Mouse (Mus musculus) v-Abl transformed pro-B cells (cell line): ENCODE measurements around the gene St6galnac3.

ENCODE experiments used
- in situ Hi-C, 2 experiments: fragments of 400-800 bp; cut with MboI; formaldehyde crosslinking; loops; one replicate each; pipeline ENCODE4 v1.15.1; 2025; ENCODE audit not compliant: unreplicated experiment in 2 of 2

The St6galnac3 gene

GRCm38 (mm10) chr3:153260225-153260933 lies 464.6 kb downstream of the St6galnac3 start:
- in situ Hi-C loops = no loop called here

DNA sequence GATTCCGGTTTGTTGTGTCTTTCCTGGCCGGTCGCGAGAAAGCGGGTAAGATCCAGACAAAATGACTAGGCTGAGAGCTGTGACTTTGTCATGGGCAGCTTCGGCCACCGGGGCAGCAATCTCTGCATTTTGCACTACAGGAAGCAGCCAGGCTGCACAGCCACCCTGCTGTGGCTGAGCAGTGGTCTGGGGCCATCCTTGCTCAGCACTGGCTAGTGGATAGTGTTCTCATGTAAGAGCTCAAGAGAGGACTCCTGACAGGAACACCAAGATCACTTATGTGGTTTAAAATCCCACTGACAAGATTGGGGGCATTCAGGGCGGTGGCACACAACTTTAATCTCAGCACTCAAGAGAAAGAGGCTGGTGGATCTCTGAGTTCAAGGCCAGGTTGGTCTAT lies 469.1 kb downstream of the St6galnac3 start:
- in situ Hi-C loops = loop anchor here in 1 of 2 experiments (10.0 kb wide), 1 partner anchor 461 kb away; no protein-coding TSS in a partner anchor

GRCm38 (mm10) chr3:153251653-153252052 lies 473.3 kb downstream of the St6galnac3 start:
- in situ Hi-C loops = loop anchor here (5.0 to 10.0 kb wide), 2 partner anchors 457 to 469 kb away; no protein-coding TSS in a partner anchor

- in situ Hi-C loops = loop anchor here (5.0 to 10.0 kb wide), 2 partner anchors 456 to 468 kb away; no protein-coding TSS in a partner anchor
Observed at GRCm38 (mm10) chr3:153250598-153251257, 474.2 kb downstream of the St6galnac3 start.

DNA sequence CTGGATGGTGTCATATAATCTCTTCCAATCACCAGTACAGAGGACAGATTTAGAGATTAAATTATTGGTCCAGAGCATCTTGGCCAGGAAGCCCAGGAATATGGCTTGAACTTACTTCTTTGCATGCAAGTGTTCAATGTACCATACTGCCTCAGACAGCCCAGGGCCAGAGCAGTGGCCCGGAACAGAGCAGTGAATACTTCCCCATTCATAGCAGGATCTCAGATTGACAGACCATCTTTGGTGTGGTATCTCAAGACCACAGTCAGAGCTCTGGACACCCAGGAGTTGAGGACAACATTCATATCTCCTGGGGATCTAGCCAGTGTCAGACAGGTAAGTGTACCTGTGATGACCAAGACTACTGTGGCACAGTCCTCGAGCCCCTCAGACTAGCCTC lies 476.1 kb downstream of the St6galnac3 start:
- in situ Hi-C loops = no loop called here

- in situ Hi-C loops = no loop called here
Observed at GRCm38 (mm10) chr3:153248029-153248428, 476.9 kb downstream of the St6galnac3 start.

GRCm38 (mm10) chr3:153242524-153242923 lies 482.4 kb downstream of the St6galnac3 start:
- in situ Hi-C loops = no loop called here

- in situ Hi-C loops = no loop called here
Observed at GRCm38 (mm10) chr3:153241134-153241533, 483.8 kb downstream of the St6galnac3 start.

- in situ Hi-C loops = no loop called here
Observed at GRCm38 (mm10) chr3:153240366-153240765, 484.6 kb downstream of the St6galnac3 start.

- in situ Hi-C loops = no loop called here
Observed at GRCm38 (mm10) chr3:153238381-153238780, 486.6 kb downstream of the St6galnac3 start.

DNA sequence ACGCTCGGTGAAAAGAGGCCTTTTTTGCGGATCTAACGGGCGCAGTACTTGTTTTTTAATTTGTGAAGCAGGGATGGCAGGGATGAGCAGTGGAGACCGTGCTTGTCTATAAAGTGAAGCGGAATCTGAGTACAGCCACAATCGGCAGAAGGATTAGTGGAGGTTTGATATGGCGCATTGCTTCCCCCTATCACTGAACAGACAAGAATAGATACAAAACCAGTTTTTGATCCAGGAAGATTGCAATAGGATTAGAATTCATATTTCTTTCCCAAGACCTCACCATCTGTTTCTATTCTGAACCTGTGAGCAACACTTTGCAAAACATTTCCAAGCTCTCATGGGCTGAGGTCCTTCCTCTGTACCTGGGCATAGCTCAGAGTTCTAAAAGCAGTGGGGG lies 488.7 kb downstream of the St6galnac3 start:
- in situ Hi-C loops = no loop called here

DNA sequence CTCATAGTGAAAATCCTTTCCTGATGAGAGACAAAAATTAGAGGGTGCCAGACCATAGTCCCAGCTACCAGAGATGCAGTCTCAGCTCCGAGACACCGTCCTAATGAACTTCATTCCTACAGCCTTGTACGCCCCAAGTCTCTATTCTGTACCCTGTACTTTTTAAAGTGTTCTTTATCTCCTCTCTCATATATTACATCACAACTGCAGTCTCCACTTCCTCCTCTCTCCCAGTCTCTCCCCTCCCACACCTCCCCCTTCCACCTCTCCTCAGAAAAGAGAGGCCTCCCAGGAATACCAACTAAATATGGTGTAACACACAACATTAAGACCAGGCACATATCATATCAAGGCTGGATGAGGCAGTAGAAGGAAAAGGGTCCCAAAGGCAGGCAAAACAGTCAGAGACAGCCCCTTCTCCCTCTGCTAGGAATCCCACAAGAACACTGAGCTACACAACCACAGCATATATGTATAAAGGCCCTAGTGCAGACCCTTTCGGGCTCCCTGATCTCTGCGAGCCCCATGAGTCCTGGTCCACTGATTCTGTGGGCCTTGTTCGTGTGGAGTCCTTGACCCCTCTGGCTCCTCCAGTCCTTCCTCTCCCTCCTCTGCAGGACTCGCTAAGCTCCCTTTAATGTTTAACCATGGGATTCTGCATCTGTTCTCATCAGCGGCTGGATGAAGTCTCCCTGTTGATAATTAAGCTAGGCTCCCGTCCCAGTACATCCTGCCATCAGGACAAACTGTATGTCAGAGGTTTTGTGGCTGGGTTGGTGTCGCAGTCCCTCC lies 502.2 kb downstream of the St6galnac3 start:
- in situ Hi-C loops = no loop called here

DNA sequence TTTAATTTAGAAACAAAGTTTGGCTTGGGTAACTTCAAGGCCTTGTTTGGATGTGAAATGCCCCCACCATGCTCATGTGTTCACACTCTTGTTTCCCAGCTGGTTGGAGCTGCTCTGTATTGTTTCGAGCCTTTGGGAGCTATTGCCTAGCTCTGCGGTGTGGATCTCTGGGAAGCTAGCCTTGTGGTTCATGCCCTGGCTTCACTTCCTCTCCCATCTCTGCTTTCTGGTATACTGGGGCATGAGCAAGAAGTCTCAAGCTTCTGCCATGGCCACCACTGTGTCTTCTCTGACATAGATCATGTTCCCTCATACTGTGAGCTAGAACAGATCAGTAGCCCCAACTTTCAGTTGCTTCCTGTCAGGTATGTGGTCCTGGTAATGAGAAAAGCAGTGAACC lies 505.6 kb downstream of the St6galnac3 start:
- in situ Hi-C loops = no loop called here

DNA sequence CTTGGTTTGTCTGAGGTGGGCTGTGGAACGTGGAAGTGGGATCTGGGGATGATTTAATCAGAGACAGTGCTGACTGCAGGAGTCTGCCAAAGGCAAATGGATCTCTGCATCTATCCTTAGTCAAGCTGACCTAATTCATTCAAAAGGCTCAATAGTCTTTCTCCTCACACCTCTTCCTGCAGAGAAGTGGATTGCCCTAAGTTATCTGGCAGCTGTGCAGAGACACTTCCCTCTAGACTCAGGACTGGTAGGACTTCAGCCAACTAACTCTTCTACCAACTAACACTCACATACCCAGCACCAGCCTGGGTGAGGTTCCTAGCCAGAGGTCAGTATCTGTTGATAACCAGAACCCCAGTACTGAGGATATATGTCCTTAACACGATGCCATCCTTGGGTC lies 516.8 kb downstream of the St6galnac3 start:
- in situ Hi-C loops = no loop called here

- in situ Hi-C loops = no loop called here
Observed at GRCm38 (mm10) chr3:153204046-153204445, 520.9 kb downstream of the St6galnac3 start.

- in situ Hi-C loops = no loop called here
Observed at GRCm38 (mm10) chr3:153201835-153202234, 523.1 kb downstream of the St6galnac3 start.

DNA sequence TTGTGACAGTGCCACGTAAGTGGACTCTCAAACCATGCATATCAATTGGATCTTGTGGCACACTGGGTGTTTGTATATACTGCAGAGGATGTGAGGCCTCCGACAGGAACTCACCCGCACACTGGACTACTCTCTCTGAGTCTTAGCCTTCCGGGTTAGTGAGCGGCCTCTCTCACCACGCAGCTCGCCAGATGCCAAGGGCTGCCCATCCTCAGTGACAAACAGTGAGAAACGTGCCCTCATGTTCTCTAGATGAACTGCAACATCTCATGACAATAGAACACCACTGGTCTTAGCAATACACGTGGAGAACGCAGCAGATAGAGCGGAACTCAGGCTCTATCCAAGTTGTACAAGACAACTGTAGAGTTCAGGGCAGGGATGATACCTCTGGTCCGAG lies 524.2 kb downstream of the St6galnac3 start:
- in situ Hi-C loops = no loop called here

DNA sequence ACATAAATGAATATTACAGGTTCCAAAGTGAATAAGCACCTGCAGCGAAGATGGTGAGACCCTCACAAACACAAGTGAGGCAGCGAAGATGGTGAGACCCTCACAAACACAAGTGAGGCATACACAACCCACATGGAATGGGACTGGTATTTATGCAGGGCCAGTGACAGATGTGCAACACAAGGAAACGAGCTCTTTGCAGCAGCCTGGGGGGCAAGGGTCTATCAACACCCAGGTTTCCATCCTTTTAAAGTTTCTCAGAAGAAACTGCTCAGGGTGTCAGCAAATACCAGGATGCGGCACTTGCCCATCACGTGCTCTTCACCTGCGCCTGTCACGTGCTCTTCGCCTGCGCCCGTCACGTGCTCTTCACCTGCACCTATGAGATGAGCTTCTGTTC lies 524.9 kb downstream of the St6galnac3 start:
- in situ Hi-C loops = no loop called here

GRCm38 (mm10) chr3:153199251-153199650 lies 525.7 kb downstream of the St6galnac3 start:
- in situ Hi-C loops = no loop called here

- in situ Hi-C loops = no loop called here
Observed at GRCm38 (mm10) chr3:153198514-153198913, 526.5 kb downstream of the St6galnac3 start.

DNA sequence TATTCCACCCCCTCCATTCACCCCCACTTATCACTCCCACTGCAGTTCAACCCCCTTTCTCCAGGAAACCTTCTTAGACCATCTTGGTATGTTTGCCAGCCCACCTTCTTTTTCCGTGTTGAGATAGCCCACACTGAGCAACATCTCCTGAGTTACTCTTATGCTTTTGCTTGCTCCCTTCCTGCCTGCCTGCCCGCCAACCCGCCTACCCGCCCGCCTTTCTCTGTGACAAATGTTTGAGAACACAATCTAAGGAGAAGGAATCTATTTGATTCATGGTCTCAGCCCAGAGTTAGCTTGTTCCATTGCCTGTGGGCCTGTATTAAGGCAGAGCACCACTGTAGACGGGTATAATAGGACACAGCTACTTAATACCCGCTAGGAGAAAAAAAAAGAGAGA lies 531.9 kb downstream of the St6galnac3 start:
- in situ Hi-C loops = no loop called here
